Mouse (Mus musculus) adrenal gland, postnatal 0 days (tissue): ENCODE results near the gene Olfr109. TPM values are rescaled to one million over a fixed set of nuclear protein-coding genes. Genes with fewer than 3 reads are reported as not detected.

ENCODE experiments used
- polyA plus RNA-seq: library from polyadenylated mRNA; unstranded; fragments of >200 nt; fragmentation: Nextera tagmentation; extraction: Ambion mirVana; gene quantifications from 2 replicates; pipeline ENCODE4 v1.2.1, GENCODE M21; 2015

Gene Olfr109
- polyA plus RNA-seq = not detected in 2 replicates

DNA sequence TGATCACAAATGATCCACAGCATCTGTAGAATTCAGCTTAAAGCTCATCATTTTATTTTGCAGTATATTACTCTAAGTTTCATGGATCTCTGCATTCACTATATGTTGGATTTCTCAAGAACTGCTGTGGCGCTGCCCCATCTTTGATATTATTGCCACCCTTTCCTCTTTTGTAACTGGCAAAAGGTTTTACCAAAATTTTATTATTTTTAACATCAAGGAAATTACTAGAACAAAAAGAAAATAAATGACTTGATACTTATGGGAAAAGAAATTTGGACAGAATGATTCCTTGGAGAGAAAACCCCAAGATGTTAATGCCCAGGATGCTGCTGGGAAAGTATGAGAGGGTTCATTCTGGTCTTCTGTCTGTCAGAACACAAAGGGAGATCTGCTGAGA, at the start of gene Olfr109:
Gene Olfr109 (plus strand): TSS at position 301 of the 400 bp plus-strand sequence.

DNA sequence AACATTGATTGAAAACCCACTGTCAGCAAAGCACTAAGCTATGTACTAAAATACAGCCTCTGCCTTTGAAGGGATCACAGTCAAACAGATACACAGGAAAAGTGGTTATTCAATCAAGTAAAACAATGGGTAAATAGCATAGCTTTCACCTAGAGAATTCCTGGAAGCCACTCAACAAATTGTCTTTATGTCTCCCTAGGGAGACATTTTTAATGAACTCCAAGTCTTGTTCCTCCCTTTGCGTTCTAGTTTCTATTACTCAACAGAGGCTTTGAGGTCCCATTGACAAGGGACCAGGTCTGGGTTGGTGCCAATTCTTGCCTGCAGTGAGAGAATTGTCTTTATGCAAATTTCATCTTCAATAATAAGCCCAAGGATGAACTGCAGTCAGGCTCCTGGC, 13.5 kb upstream of the Olfr109 start, which contains the start of gene Olfr108:
Gene Olfr108 (plus strand): TSS at position 301 of the 400 bp plus-strand sequence.

DNA sequence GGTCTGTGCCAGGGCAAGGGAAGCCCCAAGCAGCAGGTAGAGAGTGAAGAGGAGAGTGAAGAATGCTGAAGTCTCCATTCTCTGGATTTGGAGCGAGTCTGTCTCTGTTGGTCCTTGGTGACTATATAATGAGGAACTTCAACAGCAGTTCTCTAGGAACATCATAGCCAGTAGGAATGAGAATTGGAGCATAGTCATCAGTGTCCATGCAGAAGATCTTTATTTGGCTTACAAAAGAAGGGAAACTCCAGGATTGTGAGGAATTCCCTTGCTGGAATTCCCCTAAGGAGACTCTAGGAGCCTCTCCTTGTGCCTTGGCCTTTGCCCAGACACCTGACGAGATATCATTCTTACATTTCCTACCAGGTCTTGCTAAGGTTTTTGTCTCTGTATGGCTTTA, 24.7 kb downstream of the Olfr109 start, which contains the start of gene H2-M2:
Gene H2-M2 (minus strand): TSS at position 101 of the 400 bp plus-strand sequence.

DNA sequence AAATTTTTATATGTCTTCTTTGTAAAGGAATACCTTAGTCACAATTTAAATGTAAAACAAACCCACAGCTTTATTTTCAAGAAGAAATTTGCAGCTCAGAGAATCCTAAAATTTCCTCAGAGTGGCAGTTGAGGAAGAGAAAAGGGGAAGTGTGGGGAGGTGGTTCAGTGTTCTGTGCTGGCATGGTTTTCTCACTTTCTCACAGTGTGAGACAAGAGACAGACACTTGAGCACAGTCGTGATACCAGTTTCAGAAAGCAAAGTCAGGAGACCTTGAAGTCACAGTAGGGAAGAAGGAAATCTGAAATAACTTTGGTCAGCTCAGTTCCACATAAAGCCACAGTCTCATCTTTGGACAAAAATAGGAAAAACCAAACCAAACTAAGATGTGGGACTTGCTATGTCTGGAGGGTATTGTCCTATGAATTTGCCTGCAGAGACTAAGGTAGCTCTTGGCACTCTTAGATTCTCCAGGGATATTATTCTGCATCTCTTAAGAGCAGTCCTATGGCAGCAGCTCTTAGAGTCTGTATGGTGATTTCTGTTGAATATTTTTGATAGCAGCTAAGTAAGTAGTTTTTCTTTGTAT, 33.3 kb downstream of the Olfr109 start, which contains the start of gene Olfr110:
Gene Olfr110 (plus strand): TSS at position 539 of the 589 bp plus-strand sequence.

DNA sequence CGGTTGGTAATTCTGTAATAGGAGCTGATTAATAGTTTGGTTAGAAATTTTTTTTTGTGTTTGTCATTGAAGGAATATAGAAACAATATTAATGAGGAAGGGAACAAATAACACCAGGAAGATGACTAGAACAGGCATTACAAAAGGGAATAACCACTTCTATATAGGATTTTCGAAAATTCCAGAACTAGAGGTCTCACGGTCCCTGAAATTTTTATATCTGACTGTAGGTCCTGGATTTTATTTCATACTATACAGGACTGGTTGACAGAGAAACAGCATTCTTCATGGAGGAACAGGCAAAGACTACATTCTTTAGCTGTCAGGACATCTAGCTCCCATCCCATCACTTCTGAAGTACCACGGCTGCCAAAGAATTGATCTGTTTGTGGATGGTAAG, 49.0 kb downstream of the Olfr109 start, which contains the start of gene Olfr111:
Gene Olfr111 (plus strand): TSS at position 301 of the 400 bp plus-strand sequence.

Other genes with a start within 250 kb of the Olfr109 start
- not detected in 2 replicates for gene Olfr95, start 245.8 kb upstream of the Olfr109 start, polyA plus RNA-seq
- gene Olfr96, start 238.8 kb upstream of the Olfr109 start, polyA plus RNA-seq = not detected in 2 replicates
- not detected in 2 replicates for gene Olfr97, start 221.6 kb upstream of the Olfr109 start, polyA plus RNA-seq
- gene Olfr98, start 195.2 kb upstream of the Olfr109 start, polyA plus RNA-seq = not detected in 2 replicates
- 9.3 and 9.7 TPM in 2 replicates for gene H2-M3, start 188.7 kb upstream of the Olfr109 start, polyA plus RNA-seq
- not detected in 2 replicates for gene Olfr99, start 175.5 kb upstream of the Olfr109 start, polyA plus RNA-seq
- gene Olfr101, start 154.6 kb upstream of the Olfr109 start, polyA plus RNA-seq = not detected in 2 replicates
- gene Olfr102, start 141.9 kb upstream of the Olfr109 start, polyA plus RNA-seq = not detected in 2 replicates
- gene Olfr103, start 119.2 kb upstream of the Olfr109 start, polyA plus RNA-seq = not detected in 2 replicates
- not detected in 2 replicates for gene Olfr104-ps, start 99.3 kb upstream of the Olfr109 start, polyA plus RNA-seq
- not detected in 2 replicates for gene Olfr105-ps, start 79.9 kb upstream of the Olfr109 start, polyA plus RNA-seq
- gene Olfr106-ps, start 68.5 kb upstream of the Olfr109 start, polyA plus RNA-seq = not detected in 2 replicates
- gene Olfr107, start 59.7 kb upstream of the Olfr109 start, polyA plus RNA-seq = not detected in 2 replicates
- not detected in 2 replicates for gene Olfr108, start 13.4 kb upstream of the Olfr109 start, polyA plus RNA-seq
- 0.10 TPM in 1 of 2 replicates, not detected in the other for gene H2-M2, start 24.6 kb downstream of the Olfr109 start, polyA plus RNA-seq
- gene Olfr110, start 33.6 kb downstream of the Olfr109 start, polyA plus RNA-seq = 0.11 TPM in 1 of 2 replicates, not detected in the other
- gene Olfr111, start 49.1 kb downstream of the Olfr109 start, polyA plus RNA-seq = not detected in 2 replicates
- gene Olfr112, start 110.5 kb downstream of the Olfr109 start, polyA plus RNA-seq = not detected in 2 replicates
- gene Olfr113, start 118.7 kb downstream of the Olfr109 start, polyA plus RNA-seq = not detected in 2 replicates
- not detected in 2 replicates for gene Olfr114, start 133.8 kb downstream of the Olfr109 start, polyA plus RNA-seq
- not detected in 2 replicates for gene Olfr115, start 168.2 kb downstream of the Olfr109 start, polyA plus RNA-seq
- not detected in 2 replicates for gene Olfr116, start 168.3 kb downstream of the Olfr109 start, polyA plus RNA-seq
- gene Olfr117, start 204.9 kb downstream of the Olfr109 start, polyA plus RNA-seq = not detected in 2 replicates
- not detected in 2 replicates for gene Olfr118, start 208.1 kb downstream of the Olfr109 start, polyA plus RNA-seq
- gene Olfr119, start 237.6 kb downstream of the Olfr109 start, polyA plus RNA-seq = not detected in 2 replicates